Mouse (Mus musculus) forebrain, embryonic 11.5 days (tissue): ENCODE data around the gene Gart. TPM values are rescaled to one million over a fixed set of nuclear protein-coding genes. Genes with fewer than 3 reads are reported as not detected.

Experiments used
- ATAC-seq: fragments of 200-750 bp; cut with Nextera tagmentation; replicated peaks from 2 replicates; pipeline ENCODE4 v1.8.0; 2017; ENCODE audit warnings: moderate TSS enrichment; ENCODE audit not compliant: low FRiP score
- DNase-seq: peaks from one replicate; pipeline ENCODE4 v3.0.0-alpha.2; 2017; ENCODE audit warnings: low spot score
- H3K27ac ChIP-seq: fragments of 300-500 bp; sonication (generic); 2 replicates; pipeline ENCODE4 v1.5.1; 2014; ENCODE audit warnings: low read depth, low read length
- H3K27me3 ChIP-seq: fragments of 300-500 bp; sonication (generic); 2 replicates; pipeline ENCODE4 v1.6.1; 2014; ENCODE audit warnings: mild to moderate bottlenecking, low read length, mixed read lengths; ENCODE audit not compliant: control insufficient read depth, insufficient read depth
- H3K36me3 ChIP-seq: fragments of 300-500 bp; sonication (generic); 2 replicates; pipeline ENCODE4 v1.6.1; 2014; ENCODE audit warnings: mild to moderate bottlenecking, low read length, moderate library complexity, mixed read lengths; ENCODE audit not compliant: control insufficient read depth, insufficient read depth
- H3K4me1 ChIP-seq: fragments of 300-500 bp; sonication (generic); replicated peaks from 2 replicates; pipeline ENCODE4 v1.6.1; 2014; ENCODE audit warnings: low read length, mixed read lengths; ENCODE audit not compliant: control insufficient read depth, insufficient read depth
- H3K4me2 ChIP-seq: fragments of 300-500 bp; sonication (generic); 2 replicates; pipeline ENCODE4 v1.6.1; 2014; ENCODE audit warnings: low read depth, mild to moderate bottlenecking, low read length, moderate library complexity, mixed read lengths; ENCODE audit not compliant: severe bottlenecking
- H3K4me3 ChIP-seq: fragments of 300-500 bp; sonication (generic); 2 replicates; pipeline ENCODE4 v1.5.1; 2014; ENCODE audit warnings: low read depth, low read length
- H3K9ac ChIP-seq: fragments of 300-500 bp; sonication (generic); 2 replicates; pipeline ENCODE4 v1.6.1; 2014; ENCODE audit warnings: low read length
- H3K9me3 ChIP-seq: fragments of 300-500 bp; sonication (generic); 2 replicates; pipeline ENCODE4 v1.6.1; 2016; ENCODE audit warnings: low read length, mixed read lengths; ENCODE audit not compliant: control insufficient read depth
- WGBS: fragments of 180-500 bp; shearing (Covaris S2); extraction: QIAGEN DNeasy Blood & Tissue Kit; methylation state at CpG from one replicate; pipeline ENCODE4 v1.1.7; 2014; 5-methylcytosine and 5-hydroxymethylcytosine counted together
- polyA plus RNA-seq: library from polyadenylated mRNA; unstranded; fragments of >200 nt; fragmentation: Nextera tagmentation; extraction: Ambion mirVana; gene quantifications from 2 replicates; pipeline ENCODE4 v1.2.1, GENCODE M21; 2014

Gart gene
- polyA plus RNA-seq, 1 experiment from 2014 or later, result 145 TPM

DNA sequence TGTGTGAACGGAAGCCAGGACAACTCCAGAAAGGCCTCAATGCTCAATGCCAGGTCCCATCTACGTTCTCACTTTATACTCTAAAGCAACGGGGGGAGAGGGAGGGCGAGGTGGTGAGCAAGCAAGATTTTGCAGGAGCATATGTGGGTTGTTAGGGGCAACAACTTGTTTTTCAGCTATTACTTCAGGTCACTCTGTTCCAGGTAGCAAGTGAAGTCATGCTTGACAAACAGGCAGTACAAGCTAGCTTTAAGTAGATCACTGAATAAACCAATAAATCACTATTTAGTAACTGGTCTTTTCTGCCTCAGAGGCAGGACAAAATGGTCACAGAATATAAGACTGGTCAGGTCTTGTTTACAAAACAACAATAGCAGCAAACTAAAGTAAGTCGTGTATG, 61.1 kb downstream of the Gart start:
- no peaks in the 10 kb centered on the region for H3K27me3 ChIP-seq

DNA sequence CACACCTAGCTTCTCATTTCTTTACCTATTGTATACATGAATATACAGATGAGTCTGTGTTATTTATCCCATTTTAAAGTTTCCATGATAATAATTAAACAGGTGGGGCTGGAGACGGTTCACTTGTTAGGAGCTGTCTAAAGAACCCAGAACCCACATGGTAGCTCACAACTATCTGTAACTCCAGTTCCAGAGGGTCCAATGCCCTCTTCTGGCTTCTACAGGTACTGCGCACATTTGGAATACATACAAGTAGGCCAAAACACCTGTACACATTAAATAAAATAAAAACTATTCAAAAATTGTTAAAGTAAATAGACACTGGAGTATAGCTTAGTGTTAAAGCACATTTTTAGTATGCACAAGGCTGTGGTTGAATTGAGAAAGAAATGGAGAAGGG, 64.4 kb downstream of the Gart start:
- Histone ChIP-seq H3K4me1 (no peaks in the 10 kb centered on the region), H3K27me3 (no peaks in the 10 kb centered on the region), H3K9ac (no peak overlapping the region), H3K9me3 (no peaks in the 10 kb centered on the region), H3K4me2 (no peak overlapping the region), H3K36me3 (no peaks in the 10 kb centered on the region; the same call in 1 of the 2 replicates), H3K4me3 (no peak overlapping the region), H3K27ac (no peak overlapping the region)
- WGBS, result 74% methylated on average over 2 of the region's 2 CpGs
- no peak for DNase-seq
- no peak for ATAC-seq

More for the DNA sequence above, 61.1 kb downstream of the Gart start:
- Histone ChIP-seq H3K27ac (no peak overlapping the region), H3K4me2 (no peak overlapping the region), H3K4me3 (no peak overlapping the region), H3K36me3 (no peaks in the 10 kb centered on the region; the same call in 1 of the 2 replicates), H3K9me3 (no peaks in the 10 kb centered on the region), H3K9ac (no peak overlapping the region), H3K4me1 (no peaks in the 10 kb centered on the region)
- DNase-seq, result no peak
- WGBS, result 89% methylated on average over 5 of the region's 5 CpGs
- no peak for ATAC-seq

DNA sequence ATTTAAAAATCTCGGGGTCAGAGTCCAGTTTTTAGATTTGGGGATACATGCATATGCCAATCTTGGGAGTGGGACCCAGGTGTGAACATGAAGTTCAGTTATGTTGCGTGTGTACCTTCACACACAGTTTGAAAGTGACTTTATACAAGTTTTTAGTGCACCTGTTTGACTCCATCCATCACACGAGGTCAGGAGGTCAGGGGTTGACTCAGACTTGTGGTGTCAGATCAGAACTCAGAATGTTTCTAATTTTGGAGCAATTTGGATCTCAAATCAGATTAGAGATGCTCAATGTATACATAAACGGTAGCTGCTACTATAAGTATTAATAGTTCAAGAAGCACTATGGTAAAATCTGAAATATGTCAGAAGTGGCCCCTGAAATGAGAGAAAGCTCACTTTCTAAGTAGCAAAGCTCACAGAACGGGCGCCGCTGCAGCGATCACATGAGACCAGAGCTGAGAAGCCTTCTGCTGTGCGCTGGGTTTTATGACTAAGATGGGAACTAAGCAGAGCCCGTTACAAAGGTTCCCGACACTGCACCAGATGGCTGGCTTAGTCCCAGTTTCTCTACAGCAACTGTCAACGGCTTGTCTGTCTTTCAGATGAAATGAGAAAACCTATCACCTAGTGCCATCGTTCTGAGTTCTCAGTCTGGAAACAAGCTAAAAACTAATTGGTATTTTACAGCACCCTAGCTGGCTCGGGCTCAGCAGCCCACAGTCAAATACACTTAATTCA, 67.6 kb downstream of the Gart start:
- H3K4me2 ChIP-seq, result no peak overlapping the region
- no peaks in the 10 kb centered on the region; the same call in 1 of the 2 replicates for H3K36me3 ChIP-seq
- H3K9ac ChIP-seq, result no peak overlapping the region
- no peaks in the 10 kb centered on the region for H3K27me3 ChIP-seq
- H3K9me3 ChIP-seq, result no peaks in the 10 kb centered on the region
- no peak overlapping the region for H3K4me3 ChIP-seq
- H3K27ac ChIP-seq, result no peak overlapping the region
- DNase-seq (no peak), ATAC-seq (no peak)
- H3K4me1 ChIP-seq, result no peaks in the 10 kb centered on the region
- WGBS, result 88% methylated on average over 14 of the region's 14 CpGs

DNA sequence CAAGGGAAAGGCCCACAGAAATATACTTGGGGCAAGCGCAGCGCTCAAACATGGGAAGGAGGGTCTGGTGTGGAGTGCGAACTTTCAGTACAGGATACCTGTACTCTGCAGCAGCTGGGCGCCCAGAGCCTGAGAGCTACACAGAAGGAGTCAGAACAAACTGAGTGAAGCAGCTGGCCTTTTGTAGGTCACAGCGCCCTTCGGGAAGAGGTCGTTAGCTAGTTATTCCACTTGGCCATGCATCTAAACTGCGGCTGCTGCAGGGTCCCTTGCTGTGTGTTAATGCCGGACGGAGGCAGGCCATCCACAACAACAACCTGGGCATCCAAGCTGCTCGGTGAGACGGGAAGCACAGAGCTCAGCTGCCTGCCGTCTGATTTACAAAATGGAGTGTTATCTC, 71.6 kb downstream of the Gart start:
- WGBS, result 68% methylated on average over 13 of the region's 13 CpGs
- H3K4me1 ChIP-seq, result no peaks in the 10 kb centered on the region
- H3K36me3 ChIP-seq, result no peaks in the 10 kb centered on the region
- no peak overlapping the region for H3K4me3 ChIP-seq
- DNase-seq, result no peak
- H3K9ac ChIP-seq, result no peak overlapping the region
- no peaks in the 10 kb centered on the region for H3K27me3 ChIP-seq
- H3K9me3 ChIP-seq, result no peaks in the 10 kb centered on the region
- H3K27ac ChIP-seq, result no peak overlapping the region
- no peak overlapping the region for H3K4me2 ChIP-seq
- ATAC-seq, result no peak

Other genes with a start within 250 kb of the Gart start
- 6.6 and 7.6 TPM in 2 replicates for gene Il10rb, start 240.8 kb downstream of the Gart start, polyA plus RNA-seq
- 51.4 and 53.1 TPM in 2 replicates for gene Ifnar1, start 161.7 kb downstream of the Gart start, polyA plus RNA-seq
- 28.8 and 31.6 TPM in 2 replicates for gene Ifngr2, start 99.9 kb downstream of the Gart start, polyA plus RNA-seq
- 36.4 and 42.4 TPM in 2 replicates for gene Tmem50b, start 49.2 kb downstream of the Gart start, polyA plus RNA-seq
- gene Dnajc28, start 27.9 kb downstream of the Gart start, polyA plus RNA-seq, result 4.5 and 4.7 TPM in 2 replicates
- 140 and 150 TPM in 2 replicates for gene Son, start 554 bp upstream of the Gart start, polyA plus RNA-seq
- 42.1 and 42.7 TPM in 2 replicates for gene Donson, start 41.8 kb upstream of the Gart start, polyA plus RNA-seq
- gene Cryzl1, start 82.0 kb upstream of the Gart start, polyA plus RNA-seq, result 73.6 and 83.6 TPM in 2 replicates
- 55.2 and 60.2 TPM in 2 replicates for gene Itsn1, start 82.3 kb upstream of the Gart start, polyA plus RNA-seq